Mouse (Mus musculus) neural tube, embryonic 12.5 days (tissue): ENCODE measurements around the gene Mfsd6l. TPM values are rescaled to one million over a fixed set of nuclear protein-coding genes. Genes with fewer than 3 reads are reported as not detected.

ENCODE experiments used
- ATAC-seq: fragments of 200-750 bp; cut with Nextera tagmentation; 2 replicates; pipeline ENCODE4 v1.8.0; 2017; ENCODE audit warnings: low read depth, mild to moderate bottlenecking, moderate TSS enrichment, moderate library complexity; ENCODE audit not compliant: low FRiP score
- H3K27ac ChIP-seq: fragments of 300-500 bp; sonication (generic); 2 replicates; pipeline ENCODE4 v1.5.1; 2016
- H3K27me3 ChIP-seq: fragments of 300-500 bp; sonication (generic); replicated peaks from 2 replicates; pipeline ENCODE4 v1.6.1; 2016; ENCODE audit warnings: mild to moderate bottlenecking
- H3K36me3 ChIP-seq: fragments of 300-500 bp; sonication (generic); 2 replicates; pipeline ENCODE4 v1.6.1; 2016; ENCODE audit warnings: mild to moderate bottlenecking
- H3K4me1 ChIP-seq: fragments of 300-500 bp; sonication (generic); 2 replicates; pipeline ENCODE4 v1.6.1; 2016
- H3K4me2 ChIP-seq: fragments of 300-500 bp; sonication (generic); replicated peaks from 2 replicates; pipeline ENCODE4 v1.6.1; 2016; ENCODE audit warnings: mild to moderate bottlenecking
- H3K4me3 ChIP-seq: fragments of 300-500 bp; sonication (generic); 2 replicates; pipeline ENCODE4 v1.5.1; 2016
- H3K9ac ChIP-seq: fragments of 300-500 bp; sonication (generic); 2 replicates; pipeline ENCODE4 v1.6.1; 2016; ENCODE audit warnings: mild to moderate bottlenecking
- H3K9me3 ChIP-seq: fragments of 300-500 bp; sonication (generic); 2 replicates; pipeline ENCODE4 v1.6.1; 2016; ENCODE audit warnings: mild to moderate bottlenecking
- WGBS: fragments of 180-500 bp; shearing (Covaris S2); methylation state at CpG from one replicate; pipeline ENCODE4 v1.1.7; 2016; 5-methylcytosine and 5-hydroxymethylcytosine counted together
- polyA plus RNA-seq: library from polyadenylated mRNA; unstranded; fragments of >200 nt; fragmentation: Nextera tagmentation; extraction: Ambion mirVana; gene quantifications from 2 replicates; pipeline ENCODE4 v1.2.1, GENCODE M21; 2016

Mfsd6l gene
- polyA plus RNA-seq, 1 experiment from 2014 or later = not detected

- Histone ChIP-seq H3K9me3 (no peaks in the 10 kb centered on the region), H3K27ac (no peak within 1 kb of the TSS), H3K4me3 (no peak within 1 kb of the TSS), H3K27me3 (no peaks in the 10 kb centered on the region), H3K36me3 (no peaks in the 10 kb centered on the region), H3K9ac (no peak within 1 kb of the TSS), H3K4me2 (no peak within 1 kb of the TSS), H3K4me1 (no peaks in the 10 kb centered on the region)
- no peak for ATAC-seq
- WGBS = 69% methylated on average over 5 of the region's 5 CpGs
Measured at GRCm38 (mm10) chr11:68586721-68587120, 30.7 kb downstream of the Mfsd6l start, which contains the start of gene Ccdc42. Gene Ccdc42, plus strand, starts transcription at chr11:68587021.

GRCm38 (mm10) chr11:68589055-68589809 is 33.2 kb downstream of the Mfsd6l start:
- no peak for ATAC-seq
- no peaks in the 10 kb centered on the region for H3K9me3 ChIP-seq
- H3K4me3 ChIP-seq = no peak overlapping the region
- no peak overlapping the region for H3K9ac ChIP-seq
- WGBS = 70% methylated on average over 8 of the region's 8 CpGs
- H3K4me1 ChIP-seq = 0 out of 2 replicates have a peak, but pooled peaks cover 4% of the 10 kb centered on the region
- H3K27me3 ChIP-seq = no peaks in the 10 kb centered on the region
- no peak overlapping the region for H3K27ac ChIP-seq
- H3K4me2 ChIP-seq = no peak overlapping the region
- H3K36me3 ChIP-seq = no peaks in the 10 kb centered on the region

GRCm38 (mm10) chr11:68591708-68592107 is 35.7 kb downstream of the Mfsd6l start:
- no peak overlapping the region for H3K4me3 ChIP-seq
- H3K4me1 ChIP-seq = 0 out of 2 replicates have a peak, but pooled peaks cover 4% of the 10 kb centered on the region
- no peaks in the 10 kb centered on the region for H3K9me3 ChIP-seq
- no peaks in the 10 kb centered on the region for H3K36me3 ChIP-seq
- 28% methylated on average over 5 of the region's 5 CpGs for WGBS
- no peaks in the 10 kb centered on the region for H3K27me3 ChIP-seq
- no peak overlapping the region for H3K27ac ChIP-seq
- no peak overlapping the region for H3K9ac ChIP-seq
- ATAC-seq = no peak
- no peak overlapping the region for H3K4me2 ChIP-seq

GRCm38 (mm10) chr11:68593247-68593646 is 37.3 kb downstream of the Mfsd6l start:
- Histone ChIP-seq H3K27ac (no peak overlapping the region), H3K9ac (no peak overlapping the region), H3K4me1 (0 out of 2 replicates have a peak, but pooled peaks cover 4% of the 10 kb centered on the region), H3K27me3 (no peaks in the 10 kb centered on the region), H3K4me3 (no peak overlapping the region), H3K4me2 (no peak overlapping the region), H3K36me3 (no peaks in the 10 kb centered on the region), H3K9me3 (no peaks in the 10 kb centered on the region)
- ATAC-seq = no peak
- WGBS = 53% methylated on average over 3 of the region's 3 CpGs

GRCm38 (mm10) chr11:68597912-68598311 is 41.9 kb downstream of the Mfsd6l start:
- peaks cover 12% of the 10 kb centered on the region; the same call in 1 of the 2 replicates for H3K4me1 ChIP-seq
- H3K4me2 ChIP-seq = no peak overlapping the region
- no peaks in the 10 kb centered on the region for H3K36me3 ChIP-seq
- no peaks in the 10 kb centered on the region for H3K27me3 ChIP-seq
- H3K27ac ChIP-seq = no peak overlapping the region
- no peak overlapping the region for H3K9ac ChIP-seq
- no peak overlapping the region for H3K4me3 ChIP-seq
- no peaks in the 10 kb centered on the region for H3K9me3 ChIP-seq
- ATAC-seq = no peak
- WGBS = 83% methylated on average over 2 of the region's 2 CpGs

GRCm38 (mm10) chr11:68600551-68601021 is 44.6 kb downstream of the Mfsd6l start:
- H3K9me3 ChIP-seq = no peaks in the 10 kb centered on the region
- no peaks in the 10 kb centered on the region for H3K27me3 ChIP-seq
- no peak overlapping the region for H3K4me2 ChIP-seq
- no peak for ATAC-seq
- no peak overlapping the region for H3K4me3 ChIP-seq
- WGBS = 47% methylated on average over 6 of the region's 6 CpGs
- peaks cover 12% of the 10 kb centered on the region; the same call in 1 of the 2 replicates for H3K4me1 ChIP-seq
- H3K9ac ChIP-seq = no peak overlapping the region
- no peak overlapping the region for H3K27ac ChIP-seq
- H3K36me3 ChIP-seq = no peaks in the 10 kb centered on the region

- 22% methylated on average over 9 of the region's 9 CpGs for WGBS
- Histone ChIP-seq H3K36me3 (no peaks in the 10 kb centered on the region), H3K4me2 (no peak overlapping the region), H3K27ac (no peak overlapping the region), H3K9me3 (no peaks in the 10 kb centered on the region), H3K4me1 (peaks cover 12% of the 10 kb centered on the region; the same call in 1 of the 2 replicates), H3K27me3 (no peaks in the 10 kb centered on the region), H3K9ac (no peak overlapping the region), H3K4me3 (no peak overlapping the region)
- no peak for ATAC-seq
Measured at GRCm38 (mm10) chr11:68601486-68601991, 45.6 kb downstream of the Mfsd6l start.

GRCm38 (mm10) chr11:68602200-68602931 is 46.4 kb downstream of the Mfsd6l start:
- 22% methylated on average over 8 of the region's 8 CpGs for WGBS
- Histone ChIP-seq H3K36me3 (no peaks in the 10 kb centered on the region), H3K4me3 (no peak overlapping the region), H3K4me1 (peaks cover 12% of the 10 kb centered on the region; the same call in 1 of the 2 replicates), H3K9ac (no peak overlapping the region), H3K9me3 (no peaks in the 10 kb centered on the region), H3K27ac (no peak overlapping the region), H3K27me3 (no peaks in the 10 kb centered on the region), H3K4me2 (no peak overlapping the region)
- no peak for ATAC-seq

GRCm38 (mm10) chr11:68607046-68607445 is 51.1 kb downstream of the Mfsd6l start:
- Histone ChIP-seq H3K4me2 (no peak overlapping the region), H3K27me3 (no peaks in the 10 kb centered on the region), H3K36me3 (no peaks in the 10 kb centered on the region), H3K4me3 (no peak overlapping the region), H3K27ac (no peak overlapping the region), H3K9ac (no peak overlapping the region), H3K4me1 (peaks cover 6% of the 10 kb centered on the region; the same call in 1 of the 2 replicates), H3K9me3 (no peaks in the 10 kb centered on the region)
- WGBS = 76% methylated on average over 2 of the region's 2 CpGs
- ATAC-seq = no peak

Other genes starting within 250 kb of the Mfsd6l start
- gene Ntn1, start 155.4 kb upstream of the Mfsd6l start, polyA plus RNA-seq = 48.0 and 48.2 TPM in 2 replicates
- 1.3 TPM in 2 replicates for gene Pik3r5, start 124.1 kb upstream of the Mfsd6l start, polyA plus RNA-seq
- gene Pik3r6, start 53.2 kb upstream of the Mfsd6l start, polyA plus RNA-seq = 2.0 and 2.5 TPM in 2 replicates
- 0.79 TPM in 1 of 2 replicates, not detected in the other for gene Ccdc42, start 30.8 kb downstream of the Mfsd6l start, polyA plus RNA-seq
- gene Myh10, start 135.4 kb downstream of the Mfsd6l start, polyA plus RNA-seq = 126 and 129 TPM in 2 replicates